Mouse (Mus musculus) limb, embryonic 12.5 days (tissue): ENCODE results near the gene Mtcl1. TPM values are rescaled to one million over a fixed set of nuclear protein-coding genes. Genes with fewer than 3 reads are reported as not detected.

Experiments used
- ATAC-seq: fragments of 200-750 bp; cut with Nextera tagmentation; 2 replicates; pipeline ENCODE4 v1.8.0; 2017; ENCODE audit warnings: low read depth, moderate TSS enrichment; ENCODE audit not compliant: insufficient number of reproducible peaks, insufficient read depth, low FRiP score, low TSS enrichment
- H3K27ac ChIP-seq: fragments of 300-500 bp; sonication (generic); 2 replicates; pipeline ENCODE4 v1.5.1; 2016; ENCODE audit warnings: mild to moderate bottlenecking, moderate library complexity
- H3K27me3 ChIP-seq: fragments of 300-500 bp; sonication (generic); 2 replicates; pipeline ENCODE4 v1.6.1; 2016; ENCODE audit warnings: mild to moderate bottlenecking, moderate library complexity
- H3K36me3 ChIP-seq: fragments of 300-500 bp; sonication (generic); 2 replicates; pipeline ENCODE4 v1.6.1; 2016; ENCODE audit warnings: mild to moderate bottlenecking, moderate library complexity
- H3K4me1 ChIP-seq: fragments of 300-500 bp; sonication (generic); replicated peaks from 2 replicates; pipeline ENCODE4 v1.6.1; 2016
- H3K4me2 ChIP-seq: fragments of 300-500 bp; sonication (generic); 2 replicates; pipeline ENCODE4 v1.6.1; 2016; ENCODE audit warnings: mild to moderate bottlenecking, moderate library complexity
- H3K4me3 ChIP-seq: fragments of 300-500 bp; sonication (generic); replicated peaks from 2 replicates; pipeline ENCODE4 v1.5.1; 2016; ENCODE audit warnings: mild to moderate bottlenecking
- H3K9ac ChIP-seq: fragments of 300-500 bp; sonication (generic); replicated peaks from 2 replicates; pipeline ENCODE4 v1.6.1; 2016; ENCODE audit warnings: mild to moderate bottlenecking, moderate library complexity
- H3K9me3 ChIP-seq: fragments of 300-500 bp; sonication (generic); 2 replicates; pipeline ENCODE4 v1.6.1; 2016; ENCODE audit warnings: mild to moderate bottlenecking, moderate library complexity
- WGBS: fragments of 180-500 bp; shearing (Covaris S2); methylation state at CpG from one replicate; pipeline ENCODE4 v1.1.7; 2016; 5-methylcytosine and 5-hydroxymethylcytosine counted together
- polyA plus RNA-seq: library from polyadenylated mRNA; unstranded; fragments of >200 nt; fragmentation: Nextera tagmentation; extraction: Ambion mirVana; gene quantifications from 2 replicates; pipeline ENCODE4 v1.2.1, GENCODE M21; 2016

Mtcl1 gene
- polyA plus RNA-seq, 1 experiment from 2014 or later, result 5.3 TPM

- Histone ChIP-seq H3K4me3 (no peak overlapping the region), H3K27ac (no peak overlapping the region), H3K9me3 (no peaks in the 10 kb centered on the region), H3K4me1 (peaks cover 9% of the 10 kb centered on the region; the same call in 1 of the 2 replicates), H3K36me3 (peaks cover 33% of the 10 kb centered on the region), H3K27me3 (no peaks in the 10 kb centered on the region), H3K9ac (no peak overlapping the region), H3K4me2 (no peak overlapping the region)
- no peak for ATAC-seq
- 91% methylated on average over 17 of the region's 17 CpGs for WGBS
These were observed 71.4 kb downstream of the Mtcl1 start for GRCm38 (mm10) chr17:66378127-66378526.

GRCm38 (mm10) chr17:66374633-66375272 is 74.8 kb downstream of the Mtcl1 start:
- H3K27me3 ChIP-seq, result no peaks in the 10 kb centered on the region
- no peak overlapping the region for H3K4me3 ChIP-seq
- 56% methylated on average over 14 of the region's 14 CpGs for WGBS
- H3K4me2 ChIP-seq, result no peak overlapping the region
- H3K4me1 ChIP-seq, result peaks cover 21% of the 10 kb centered on the region
- H3K9me3 ChIP-seq, result no peaks in the 10 kb centered on the region
- no peak overlapping the region for H3K9ac ChIP-seq
- no peak for ATAC-seq
- H3K27ac ChIP-seq, result no peak overlapping the region
- peaks cover 36% of the 10 kb centered on the region for H3K36me3 ChIP-seq

GRCm38 (mm10) chr17:66370867-66371266 is 78.7 kb downstream of the Mtcl1 start:
- Histone ChIP-seq H3K27ac (no peak overlapping the region), H3K9me3 (no peaks in the 10 kb centered on the region), H3K27me3 (no peaks in the 10 kb centered on the region), H3K9ac (no peak overlapping the region), H3K4me3 (no peak overlapping the region), H3K4me1 (peaks cover 28% of the 10 kb centered on the region), H3K4me2 (no peak overlapping the region), H3K36me3 (peaks cover 12% of the 10 kb centered on the region; the same call in 1 of the 2 replicates)
- ATAC-seq, result no peak
- WGBS, result 84% methylated on average over 9 of the region's 9 CpGs

GRCm38 (mm10) chr17:66369777-66370176 is 79.8 kb downstream of the Mtcl1 start:
- no peak for ATAC-seq
- Histone ChIP-seq H3K27ac (peak overlapping the region; percentile 14), H3K4me1 (peaks cover 23% of the 10 kb centered on the region), H3K4me3 (no peak overlapping the region), H3K9me3 (no peaks in the 10 kb centered on the region), H3K4me2 (no peak overlapping the region), H3K9ac (no peak overlapping the region), H3K27me3 (no peaks in the 10 kb centered on the region), H3K36me3 (peaks cover 12% of the 10 kb centered on the region; the same call in 1 of the 2 replicates)
- WGBS, result 68% methylated on average over 6 of the region's 6 CpGs

- Histone ChIP-seq H3K9me3 (no peaks in the 10 kb centered on the region), H3K36me3 (peaks cover 25% of the 10 kb centered on the region), H3K27me3 (no peaks in the 10 kb centered on the region), H3K4me3 (no peak overlapping the region), H3K4me1 (peaks cover 19% of the 10 kb centered on the region), H3K4me2 (no peak overlapping the region), H3K9ac (no peak overlapping the region), H3K27ac (no peak overlapping the region)
- ATAC-seq, result no peak
- 89% methylated on average over 11 of the region's 11 CpGs for WGBS
These were observed 81.4 kb downstream of the Mtcl1 start for GRCm38 (mm10) chr17:66368127-66368526.

GRCm38 (mm10) chr17:66365664-66366063 is 83.9 kb downstream of the Mtcl1 start:
- Histone ChIP-seq H3K27me3 (no peaks in the 10 kb centered on the region), H3K4me2 (no peak overlapping the region), H3K36me3 (peaks cover 19% of the 10 kb centered on the region), H3K27ac (no peak overlapping the region), H3K4me3 (no peak overlapping the region), H3K9me3 (no peaks in the 10 kb centered on the region), H3K9ac (no peak overlapping the region), H3K4me1 (peaks cover 18% of the 10 kb centered on the region)
- ATAC-seq, result no peak
- 91% methylated on average over 1 of the region's 1 CpGs for WGBS

GRCm38 (mm10) chr17:66365293-66365642 is 84.3 kb downstream of the Mtcl1 start:
- Histone ChIP-seq H3K4me3 (no peak overlapping the region), H3K27me3 (no peaks in the 10 kb centered on the region), H3K36me3 (peaks cover 19% of the 10 kb centered on the region), H3K9me3 (no peaks in the 10 kb centered on the region), H3K4me1 (peaks cover 15% of the 10 kb centered on the region), H3K9ac (no peak overlapping the region), H3K27ac (no peak overlapping the region), H3K4me2 (no peak overlapping the region)
- ATAC-seq, result no peak
- WGBS, result 85% methylated on average over 3 of the region's 3 CpGs

- Histone ChIP-seq H3K9me3 (no peaks in the 10 kb centered on the region), H3K36me3 (peaks cover 19% of the 10 kb centered on the region), H3K4me1 (peaks cover 10% of the 10 kb centered on the region), H3K4me3 (no peak overlapping the region), H3K4me2 (no peak overlapping the region), H3K27ac (no peak overlapping the region), H3K27me3 (no peaks in the 10 kb centered on the region), H3K9ac (no peak overlapping the region)
- no peak for ATAC-seq
- WGBS, result 83% methylated on average over 26 of the region's 26 CpGs
These were observed 84.8 kb downstream of the Mtcl1 start for GRCm38 (mm10) chr17:66364525-66365292.

- Histone ChIP-seq H3K27ac (no peak overlapping the region), H3K4me2 (no peak overlapping the region), H3K4me1 (peaks cover 3% of the 10 kb centered on the region; the same call in 1 of the 2 replicates), H3K27me3 (no peaks in the 10 kb centered on the region), H3K9me3 (no peaks in the 10 kb centered on the region), H3K9ac (no peak overlapping the region), H3K36me3 (peaks cover 19% of the 10 kb centered on the region), H3K4me3 (no peak overlapping the region)
- WGBS, result 91% methylated on average over 36 of the region's 36 CpGs
- ATAC-seq, result no peak
These were observed 85.6 kb downstream of the Mtcl1 start for GRCm38 (mm10) chr17:66363852-66364524.

- Histone ChIP-seq H3K27me3 (no peaks in the 10 kb centered on the region), H3K4me1 (peaks cover 13% of the 10 kb centered on the region), H3K4me3 (peak overlapping the region; percentile 12; the same call in 1 of the 2 replicates), H3K4me2 (peak overlapping the region; percentile 6; the same call in 1 of the 2 replicates), H3K9me3 (no peaks in the 10 kb centered on the region), H3K9ac (no peak overlapping the region), H3K36me3 (peaks cover 16% of the 10 kb centered on the region), H3K27ac (no peak overlapping the region)
- 0 out of 2 replicates have a peak, but pooled peaks have one; percentile 27 for ATAC-seq
- WGBS, result 93% methylated on average over 14 of the region's 15 CpGs
These were observed 87.1 kb downstream of the Mtcl1 start for GRCm38 (mm10) chr17:66362287-66363016.
